Mouse (Mus musculus) cortical plate, adult 2 months (tissue): ENCODE data around the gene Anapc11. TPM values are rescaled to one million over a fixed set of nuclear protein-coding genes. Genes with fewer than 3 reads are reported as not detected.
"Not testable (repeated sequence)": the region's sequence is repeated elsewhere in the genome, so short reads cannot be mapped to it uniquely, and the experiment has no call there.

ENCODE experiments used
- H3K27ac ChIP-seq: fragments of 200-500 bp; 2 replicates; pipeline ENCODE4 v1.5.1; 2012; ENCODE audit warnings: low read length, control low read depth, inconsistent platforms; ENCODE audit not compliant: insufficient read depth
- H3K4me1 ChIP-seq: fragments of 200-500 bp; 2 replicates; pipeline ENCODE4 v1.6.1; 2011; ENCODE audit warnings: low read length; ENCODE audit not compliant: control insufficient read depth, insufficient read depth
- H3K4me3 ChIP-seq: fragments of 200-500 bp; 2 replicates; pipeline ENCODE4 v1.5.1; 2011; ENCODE audit warnings: mild to moderate bottlenecking, low read length, control low read depth; ENCODE audit not compliant: insufficient read depth
- CTCF ChIP-seq: fragments of 200-500 bp; IDR thresholded peaks from 2 replicates; pipeline ENCODE4 v1.5.1; 2011; ENCODE audit warnings: mild to moderate bottlenecking, control low read depth, low read length; ENCODE audit not compliant: insufficient read depth; ENCODE audit errors: extremely low read depth
- POLR2A ChIP-seq: fragments of 200-500 bp; IDR thresholded peaks from 2 replicates; pipeline ENCODE4 v1.6.1; 2011; ENCODE audit warnings: mild to moderate bottlenecking, low read length, control low read depth; ENCODE audit not compliant: insufficient read depth; ENCODE audit errors: extremely low read depth
- polyA plus RNA-seq: library from polyadenylated mRNA; depleted of rRNA; stranded (reverse); fragments of >200 nt; gene quantifications from 2 replicates; pipeline ENCODE4 v1.2.3, GENCODE M21; 2012; rRNA removed

The Anapc11 gene
- polyA plus RNA-seq = 148 and 161 TPM in 2 replicates

GRCm38 (mm10) chr11:120598283-120598989, at the start of gene Anapc11, which contains the start of gene Alyref:
Anapc11 (plus strand) TSS chr11:120598421.
Alyref (minus strand) TSS chr11:120598365.
- H3K4me1 ChIP-seq = peaks cover 3% of the 10 kb centered on the region; the same call in 1 of the 2 replicates
- H3K4me3 ChIP-seq = peak within 1 kb of the TSS; percentile 57
- H3K27ac ChIP-seq = no peak within 1 kb of the TSS
- peak; percentile 49; the same call in 1 of the 2 replicates for TF ChIP-seq POLR2A
- TF ChIP-seq CTCF = no peak

- TF ChIP-seq POLR2A (no peak), CTCF (no peak)
Observed at GRCm38 (mm10) chr11:120548786-120549167, 49.4 kb upstream of the Anapc11 start.

GRCm38 (mm10) chr11:120549168-120549945, 48.9 kb upstream of the Anapc11 start, which contains the start of gene Mcrip1:
Mcrip1 (minus strand) TSS chr11:120549727.
- H3K4me1 ChIP-seq = peaks cover 11% of the 10 kb centered on the region
- H3K4me3 ChIP-seq = peak within 1 kb of the TSS; percentile 96
- H3K27ac ChIP-seq = peak within 1 kb of the TSS; percentile 85; the same call in 1 of the 2 replicates
- peak; percentile 54; the same call in 1 of the 2 replicates for TF ChIP-seq POLR2A
- TF ChIP-seq CTCF = no peak

More at GRCm38 (mm10) chr11:120548786-120549167, 49.4 kb upstream of the Anapc11 start:
- Histone ChIP-seq H3K4me3 (peak overlapping the region; percentile 96), H3K4me1 (peaks cover 11% of the 10 kb centered on the region), H3K27ac (no peak overlapping the region)

GRCm38 (mm10) chr11:120549986-120550809, 48.0 kb upstream of the Anapc11 start:
- H3K27ac ChIP-seq = peak overlapping the region; percentile 85; the same call in 1 of the 2 replicates
- peaks cover 11% of the 10 kb centered on the region for H3K4me1 ChIP-seq
- no peak for TF ChIP-seq CTCF
- no peak for TF ChIP-seq POLR2A
- peak overlapping the region; percentile 96 for H3K4me3 ChIP-seq

GRCm38 (mm10) chr11:120550810-120551440, 47.3 kb upstream of the Anapc11 start, which contains the start of gene Ppp1r27:
Ppp1r27 (minus strand) TSS chr11:120551132.
- H3K4me3 ChIP-seq = peak within 1 kb of the TSS; percentile 96
- TF ChIP-seq CTCF (no peak), POLR2A (no peak)
- H3K4me1 ChIP-seq = peaks cover 11% of the 10 kb centered on the region
- peak within 1 kb of the TSS; percentile 85; the same call in 1 of the 2 replicates for H3K27ac ChIP-seq

- Histone ChIP-seq H3K4me3 (no peak overlapping the region), H3K27ac (no peak overlapping the region), H3K4me1 (peaks cover 11% of the 10 kb centered on the region)
- TF ChIP-seq CTCF (no peak), POLR2A (no peak)
Observed at GRCm38 (mm10) chr11:120552736-120553135, 45.5 kb upstream of the Anapc11 start.

GRCm38 (mm10) chr11:120554834-120555233, 43.4 kb upstream of the Anapc11 start:
- Histone ChIP-seq H3K4me1 (peaks cover 4% of the 10 kb centered on the region; the same call in 1 of the 2 replicates), H3K4me3 (no peak overlapping the region), H3K27ac (peak overlapping the region; percentile 41; the same call in 1 of the 2 replicates)
- TF ChIP-seq CTCF = no peak
- TF ChIP-seq POLR2A = no peak

GRCm38 (mm10) chr11:120555260-120555659, 43.0 kb upstream of the Anapc11 start:
- no peak overlapping the region for H3K4me3 ChIP-seq
- TF ChIP-seq CTCF = no peak
- no peak for TF ChIP-seq POLR2A
- peaks cover under 1% of the 10 kb centered on the region; the same call in 1 of the 2 replicates for H3K4me1 ChIP-seq
- peak overlapping the region; percentile 41; the same call in 1 of the 2 replicates for H3K27ac ChIP-seq

- H3K27ac ChIP-seq, H3K4me1 ChIP-seq, H3K4me3 ChIP-seq: not testable (repeated sequence)
Observed at GRCm38 (mm10) chr11:120558843-120559242, 39.4 kb upstream of the Anapc11 start.
